19 mouse cellular contexts compared by ENCODE assay signal in genomic region chr5:22399134-22399533, GRCm38 (mm10). TPM values are rescaled to one million over a fixed set of nuclear protein-coding genes. Genes with fewer than 3 reads are reported as not detected.
DNase-seq lines count a peak whose midpoint lies in the region; ATAC-seq and TF ChIP-seq lines count a peak whose summit lies in the region.
"Had no signal": no experiment of that assay in that cellular context is flagged by ENCODE, and none has a peak within 500 bp of the region (broad histone marks: within the 10 kb centered on the region; RNA-seq: fewer than 3 reads in every experiment).

No protein-coding gene starts in this region.

- no peaks in the 10 kb centered on the region for H3K9me3 ChIP-seq in hindbrain, embryonic 11.5 days (ENCODE audit: control insufficient read depth, low read length)
- H3K9me3 ChIP-seq in hindbrain, postnatal 0 days (ENCODE audit: low read length) = no peaks in the 10 kb centered on the region
- no peaks in the 10 kb centered on the region for H3K9me3 ChIP-seq in embryonic facial prominence, embryonic 14.5 days (ENCODE audit: control insufficient read depth, low read length)
- H3K9me3 ChIP-seq: G1E; heart, embryonic 12.5 days; neural tube, embryonic 13.5 days had no signal

- H3K36me3 ChIP-seq in hindbrain, embryonic 11.5 days (ENCODE audit: control insufficient read depth, insufficient read depth, low read length) = no peaks in the 10 kb centered on the region
- H3K36me3 ChIP-seq in hindbrain, postnatal 0 days (ENCODE audit: insufficient read depth, low read length) = no peaks in the 10 kb centered on the region
- H3K36me3 ChIP-seq in embryonic facial prominence, embryonic 14.5 days (ENCODE audit: control insufficient read depth, insufficient read depth, low read length) = no peaks in the 10 kb centered on the region
- H3K36me3 ChIP-seq: G1E; heart, embryonic 12.5 days; neural tube, embryonic 13.5 days had no signal

- H3K4me3 ChIP-seq in hindbrain, embryonic 11.5 days (ENCODE audit: low read depth, low read length) = no peak overlapping the region
- H3K4me3 ChIP-seq in hindbrain, postnatal 0 days (ENCODE audit: low read length) = no peak overlapping the region
- H3K4me3 ChIP-seq in embryonic facial prominence, embryonic 14.5 days (ENCODE audit: low read depth, low read length) = no peak overlapping the region
- H3K4me3 ChIP-seq: heart, embryonic 12.5 days; neural tube, embryonic 13.5 days had no signal

- peak; percentile 8 for DNase-seq in hindbrain, embryonic 11.5 days (ENCODE audit: low spot score)
- no peak for DNase-seq in hindbrain, postnatal 0 days (ENCODE audit: low spot score)
- DNase-seq in 416B (ENCODE audit: low read depth) (peak; percentile 15), R1 (ENCODE audit: low read depth, low spot score) (peak; percentile 14)
- DNase-seq in embryonic facial prominence, embryonic 14.5 days (ENCODE audit: low spot score) = peak; percentile 27
- DNase-seq in frontal cortex, adult 2 months (ENCODE audit: extremely low spot score in 1 of 2, low spot score in 1 of 2) = no peak
- DNase-seq in spleen, adult 12 weeks (ENCODE audit: low spot score) = no peak
- DNase-seq: B cell, adult 2 months; cerebellum, postnatal 25 days; gastrocnemius, postnatal 36 days; heart, postnatal 36 days; lung, postnatal 10 days; thymus, postnatal 4 days had no signal

- H3K4me2 ChIP-seq in hindbrain, embryonic 11.5 days (replicated peaks; ENCODE audit: low read depth, low read length) = no peak overlapping the region
- H3K4me2 ChIP-seq in hindbrain, postnatal 0 days (ENCODE audit: low read depth, low read length) = no peak overlapping the region
- no peak overlapping the region for H3K4me2 ChIP-seq in embryonic facial prominence, embryonic 14.5 days (ENCODE audit: low read depth, low read length)
- H3K4me2 ChIP-seq: heart, embryonic 12.5 days; neural tube, embryonic 13.5 days had no signal

- H3K27me3 ChIP-seq in hindbrain, embryonic 11.5 days (ENCODE audit: control insufficient read depth, insufficient read depth, low read length) = no peaks in the 10 kb centered on the region
- no peaks in the 10 kb centered on the region for H3K27me3 ChIP-seq in hindbrain, postnatal 0 days (ENCODE audit: insufficient read depth, low read length)
- no peaks in the 10 kb centered on the region for H3K27me3 ChIP-seq in embryonic facial prominence, embryonic 14.5 days (replicated peaks; ENCODE audit: control insufficient read depth, insufficient read depth, low read length)
- H3K27me3 ChIP-seq: heart, embryonic 12.5 days; neural tube, embryonic 13.5 days had no signal

- 88% methylated on average over 2 of the region's 2 CpGs for WGBS in hindbrain, embryonic 11.5 days
- 80% methylated on average over 2 of the region's 2 CpGs for WGBS in hindbrain, postnatal 0 days
- WGBS in embryonic facial prominence, embryonic 14.5 days = 70% methylated on average over 2 of the region's 2 CpGs

- H3K9ac ChIP-seq in hindbrain, embryonic 11.5 days (ENCODE audit: low read depth, low read length) = no peak overlapping the region
- no peak overlapping the region for H3K9ac ChIP-seq in hindbrain, postnatal 0 days (replicated peaks; ENCODE audit: low read length)
- H3K9ac ChIP-seq in embryonic facial prominence, embryonic 14.5 days (ENCODE audit: low read depth, low read length) = no peak overlapping the region
- H3K9ac ChIP-seq: heart, embryonic 12.5 days; liver, embryonic 14.5 days; neural tube, embryonic 13.5 days had no signal

- no peak for ATAC-seq in hindbrain, embryonic 11.5 days (ENCODE audit: low FRiP score)
- ATAC-seq in hindbrain, postnatal 0 days = no peak
- no peak for ATAC-seq in embryonic facial prominence, embryonic 14.5 days (ENCODE audit: low read depth)
- ATAC-seq in erythroid progenitor cell, adult 5-6 weeks (replicated peaks; ENCODE audit: low FRiP score, poor library complexity, severe bottlenecking) = no peak
- ATAC-seq: forebrain, embryonic 16.5 days had no signal

- TF ChIP-seq CTCF in hindbrain, postnatal 0 days (IDR thresholded peaks at IDR 0.05; ENCODE audit: low read depth) = no peak

- H3K27ac ChIP-seq in hindbrain, embryonic 11.5 days (ENCODE audit: low read depth, low read length) = no peak overlapping the region
- H3K27ac ChIP-seq in hindbrain, postnatal 0 days = no peak overlapping the region
- no peak overlapping the region for H3K27ac ChIP-seq in embryonic facial prominence, embryonic 14.5 days (replicated peaks; ENCODE audit: low read depth, low read length)
- H3K27ac ChIP-seq: liver, embryonic 14.5 days; neural tube, embryonic 13.5 days had no signal

- H3K4me1 ChIP-seq in hindbrain, embryonic 11.5 days (replicated peaks; ENCODE audit: control insufficient read depth, insufficient read depth, low read length) = no peaks in the 10 kb centered on the region
- no peaks in the 10 kb centered on the region for H3K4me1 ChIP-seq in hindbrain, postnatal 0 days (ENCODE audit: insufficient read depth, low read length)
- no peaks in the 10 kb centered on the region for H3K4me1 ChIP-seq in embryonic facial prominence, embryonic 14.5 days (ENCODE audit: control insufficient read depth, insufficient read depth, low read length)
- H3K4me1 ChIP-seq: heart, embryonic 12.5 days; neural tube, embryonic 13.5 days had no signal

RNA-seq across cellular contexts. Expression of gene Reln, which starts 54.6 kb away (rescaled TPM):
- polyA plus RNA-seq in hindbrain, embryonic 11.5 days (2014; fragmentation: Nextera tagmentation; extraction: Ambion mirVana) = 9.0 and 10.6 TPM in 2 replicates
- total RNA-seq in hindbrain, postnatal 0 days (2014; rRNA removed) = 204 and 226 TPM in 2 replicates
- polyA plus RNA-seq in hindbrain, postnatal 0 days (2015; fragmentation: Nextera tagmentation; extraction: Ambion mirVana) = 41.9 and 42.8 TPM in 2 replicates
- polyA plus RNA-seq in embryonic facial prominence, embryonic 14.5 days (2014; fragmentation: Nextera tagmentation; extraction: Ambion mirVana) = 6.3 and 7.6 TPM in 2 replicates
- 111 and 123 TPM in 2 replicates for polyA plus RNA-seq in frontal cortex, adult 2 months (2012; rRNA removed)
- total RNA-seq in erythroid progenitor cell, adult 5-6 weeks (2015; ENCODE audit: low replicate concordance) = 195 and 249 TPM in 2 replicates
- 175 and 188 TPM in 2 replicates for total RNA-seq in erythroid progenitor cell, adult 5-6 weeks (2017; ENCODE audit: low replicate concordance)

Comparison
In these comparisons a context has a peak if more than half of its experiments do, and no peak if none do; other contexts are left out.
1. DNase-seq: peak in hindbrain, embryonic 11.5 days (single experiment), 416B (single experiment), R1 (single experiment) and embryonic facial prominence, embryonic 14.5 days (single experiment); none in hindbrain, postnatal 0 days (single experiment), frontal cortex, adult 2 months (0 of 2) and spleen, adult 12 weeks (single experiment).